Comparison of ENCODE assay signal across 9 mouse cellular contexts in the genomic region with DNA sequence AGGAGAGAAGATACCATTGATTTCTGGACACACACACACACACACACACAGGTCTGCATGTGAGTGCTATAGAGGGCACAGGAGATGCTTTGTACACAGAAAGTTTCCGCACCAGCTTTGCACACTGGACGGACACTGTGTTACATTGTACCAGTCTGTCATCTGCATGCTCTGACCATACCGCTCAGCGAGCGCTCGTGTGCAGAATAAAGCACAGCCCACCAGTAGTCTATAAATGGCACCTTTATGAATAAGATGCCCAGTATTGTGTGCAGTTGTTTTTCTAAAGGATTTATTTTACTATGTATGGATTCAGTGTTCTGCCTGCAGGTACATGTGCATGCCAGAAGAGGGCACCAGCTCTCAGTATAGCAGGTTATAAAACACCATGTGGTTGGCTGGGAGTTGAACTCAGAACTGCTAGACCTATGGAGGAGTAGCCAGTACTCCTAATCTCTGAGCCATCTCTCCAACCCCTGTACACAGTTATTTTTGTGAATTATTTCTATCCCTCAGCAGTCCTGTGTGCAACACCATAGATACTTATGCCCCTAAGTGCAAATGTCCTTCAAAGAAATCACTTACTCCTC. TPM values are rescaled to one million over a fixed set of nuclear protein-coding genes. Genes with fewer than 3 reads are reported as not detected.
DNase-seq lines count a peak whose midpoint lies in the region; ATAC-seq and TF ChIP-seq lines count a peak whose summit lies in the region.
"Had no signal": no experiment of that assay in that cellular context is flagged by ENCODE, and none has a peak within 500 bp of the region (broad histone marks: within the 10 kb centered on the region; RNA-seq: fewer than 3 reads in every experiment).

No protein-coding gene starts in this region.

- peak; percentile 60 for TF ChIP-seq CTCF in hindbrain, postnatal 0 days (IDR thresholded peaks at IDR 0.05; ENCODE audit: low read depth)
- peak; percentile 64 for TF ChIP-seq CTCF in liver, postnatal 0 days (IDR thresholded peaks at IDR 0.05; ENCODE audit: low read depth)

- no peaks in the 10 kb centered on the region for H3K9me3 ChIP-seq in hindbrain, postnatal 0 days (ENCODE audit: low read length)
- no peaks in the 10 kb centered on the region for H3K9me3 ChIP-seq in hindbrain, embryonic 12.5 days (replicated peaks)
- no peaks in the 10 kb centered on the region for H3K9me3 ChIP-seq in liver, postnatal 0 days (ENCODE audit: low read length)

- H3K4me1 ChIP-seq in hindbrain, postnatal 0 days (ENCODE audit: insufficient read depth, low read length): no peaks in the 10 kb centered on the region
- no peaks in the 10 kb centered on the region for H3K4me1 ChIP-seq in hindbrain, embryonic 12.5 days
- no peaks in the 10 kb centered on the region for H3K4me1 ChIP-seq in liver, postnatal 0 days (ENCODE audit: insufficient read depth)

- TF ChIP-seq EP300 in liver, postnatal 0 days (IDR thresholded peaks at IDR 0.05; ENCODE audit: low read depth): no peak

- no peak overlapping the region for H3K9ac ChIP-seq in hindbrain, postnatal 0 days (replicated peaks; ENCODE audit: low read length)
- H3K9ac ChIP-seq in hindbrain, embryonic 12.5 days: no peak overlapping the region
- H3K9ac ChIP-seq in liver, postnatal 0 days (replicated peaks): no peak overlapping the region

- 88% methylated on average over 6 of the region's 6 CpGs for WGBS in hindbrain, postnatal 0 days
- WGBS in hindbrain, embryonic 12.5 days: 96% methylated on average over 6 of the region's 6 CpGs
- 94% methylated on average over 6 of the region's 6 CpGs for WGBS in liver, postnatal 0 days (ENCODE audit: insufficient replicate concordance)

- no peak overlapping the region for H3K4me2 ChIP-seq in hindbrain, postnatal 0 days (ENCODE audit: low read depth, low read length)
- no peak overlapping the region for H3K4me2 ChIP-seq in hindbrain, embryonic 12.5 days (replicated peaks)
- no peak overlapping the region for H3K4me2 ChIP-seq in liver, postnatal 0 days (ENCODE audit: low read depth, low read length)

- no peak overlapping the region for H3K4me3 ChIP-seq in hindbrain, postnatal 0 days (ENCODE audit: low read length)
- H3K4me3 ChIP-seq in hindbrain, embryonic 12.5 days: no peak overlapping the region
- no peak overlapping the region for H3K4me3 ChIP-seq in liver, postnatal 0 days (ENCODE audit: low read depth, low read length)

- H3K27ac ChIP-seq in hindbrain, postnatal 0 days: no peak overlapping the region
- no peak overlapping the region for H3K27ac ChIP-seq in hindbrain, embryonic 12.5 days
- no peak overlapping the region for H3K27ac ChIP-seq in liver, postnatal 0 days (ENCODE audit: low read depth)
- H3K27ac ChIP-seq: macrophage had no signal

- peak; percentile 25 for DNase-seq in hindbrain, postnatal 0 days (ENCODE audit: low spot score)
- DNase-seq in CD4-positive helper T cell, adult 2 months (ENCODE audit: low read depth, low spot score): peak; percentile 8
- DNase-seq in ZHBTc4 (ENCODE audit: low read depth, low spot score): peak; percentile 65
- no peak for DNase-seq in liver, postnatal 0 days
- DNase-seq in spleen, postnatal 36 days (ENCODE audit: low spot score in 2 of 2): no peak
- DNase-seq in gastrocnemius, postnatal 25 days: no peak
- no peak for DNase-seq in frontal cortex, postnatal 10 days (ENCODE audit: low spot score in 2 of 2)

- peaks cover 83% of the 10 kb centered on the region for H3K36me3 ChIP-seq in hindbrain, postnatal 0 days (ENCODE audit: insufficient read depth, low read length)
- H3K36me3 ChIP-seq in hindbrain, embryonic 12.5 days: peaks cover 92% of the 10 kb centered on the region
- H3K36me3 ChIP-seq in liver, postnatal 0 days (replicated peaks; ENCODE audit: insufficient read depth, low read length): peaks cover 92% of the 10 kb centered on the region

- no peaks in the 10 kb centered on the region for H3K27me3 ChIP-seq in hindbrain, postnatal 0 days (ENCODE audit: insufficient read depth, low read length)
- no peaks in the 10 kb centered on the region for H3K27me3 ChIP-seq in hindbrain, embryonic 12.5 days
- no peaks in the 10 kb centered on the region for H3K27me3 ChIP-seq in liver, postnatal 0 days (ENCODE audit: insufficient read depth, low read length)

- peak; percentile 65; the same call in 1 of the 2 replicates for ATAC-seq in hindbrain, postnatal 0 days
- no peak for ATAC-seq in hindbrain, embryonic 12.5 days (ENCODE audit: low FRiP score)
- ATAC-seq in liver, postnatal 0 days: peak; percentile 45

RNA-seq across cellular contexts. Expression of gene Pitrm1, which starts 28.1 kb away (rescaled TPM):
- total RNA-seq in hindbrain, postnatal 0 days (2014; rRNA removed): 28.8 and 37.4 TPM in 2 replicates
- 30.7 and 33.9 TPM in 2 replicates for polyA plus RNA-seq in hindbrain, postnatal 0 days (2015; fragmentation: Nextera tagmentation; extraction: Ambion mirVana)
- 74.1 and 75.7 TPM in 2 replicates for polyA plus RNA-seq in hindbrain, embryonic 12.5 days (2016; fragmentation: Nextera tagmentation; extraction: Ambion mirVana)
- 23.5 and 27.0 TPM in 2 replicates for polyA plus RNA-seq in liver, postnatal 0 days (2015; fragmentation: Nextera tagmentation; extraction: Ambion mirVana)
- 10 to 100 TPM; 30.8 to 32.1 TPM for total RNA-seq in gastrocnemius, postnatal 25 days (2021)

Comparison
In these comparisons a context has a peak if more than half of its experiments do, and no peak if none do; other contexts are left out.
1. DNase-seq: peak in hindbrain, postnatal 0 days (single experiment), CD4-positive helper T cell, adult 2 months (single experiment) and ZHBTc4 (single experiment); none in liver, postnatal 0 days (single experiment), spleen, postnatal 36 days (0 of 2), gastrocnemius, postnatal 25 days (single experiment) and frontal cortex, postnatal 10 days (0 of 2).